Mouse (Mus musculus) spleen, adult 2 months (tissue): ENCODE measurements around the gene Atp6v0b.

ENCODE experiments used
- CTCF ChIP-seq: fragments of 200-500 bp; IDR thresholded peaks from 2 replicates; pipeline ENCODE4 v1.5.1; 2011; ENCODE audit warnings: mild to moderate bottlenecking, inconsistent platforms; ENCODE audit not compliant: insufficient read depth, insufficient read length, insufficient replicate concordance; ENCODE audit errors: extremely low read depth
- POLR2A ChIP-seq: fragments of 200-500 bp; IDR thresholded peaks from 2 replicates; pipeline ENCODE4 v1.6.1; 2011; ENCODE audit warnings: low read depth, low read length, inconsistent platforms

GRCm38 (mm10) chr4:117929391-117929881 lies 42.3 kb upstream of the Atp6v0b start, which contains the start of gene Artn:
- no peak for TF ChIP-seq CTCF
- TF ChIP-seq POLR2A = no peak
